ENCODE assay signal across 10 mouse cellular contexts in genomic region chr8:56622470-56623024, GRCm38 (mm10).
A peak's percentile ranks its signal among the peaks of the same experiment; 100 is the strongest.
DNase-seq lines count a peak whose midpoint lies in the region; ATAC-seq and TF ChIP-seq lines count a peak whose summit lies in the region.
"Had no signal": no experiment of that assay in that cellular context is flagged by ENCODE, and none has a peak within 500 bp of the region (broad histone marks: within the 10 kb centered on the region; RNA-seq: fewer than 3 reads in every experiment).

No protein-coding gene starts in this region.

- peak overlapping the region; percentile 48 for H3K4me2 ChIP-seq in kidney, postnatal 0 days (ENCODE audit: low read length)
- H3K4me2 ChIP-seq in embryonic facial prominence, embryonic 12.5 days (replicated peaks): peak overlapping the region; percentile 45
- peak overlapping the region; percentile 62 for H3K4me2 ChIP-seq in intestine, embryonic 15.5 days (replicated peaks)
- H3K4me2 ChIP-seq in neural tube, embryonic 13.5 days: peak overlapping the region; percentile 52

- no peaks in the 10 kb centered on the region for H3K4me1 ChIP-seq in kidney, postnatal 0 days (replicated peaks; ENCODE audit: insufficient read depth, low read length)
- H3K4me1 ChIP-seq in embryonic facial prominence, embryonic 12.5 days: peaks cover 19% of the 10 kb centered on the region
- H3K4me1 ChIP-seq in intestine, embryonic 15.5 days (replicated peaks): peaks cover 18% of the 10 kb centered on the region
- H3K4me1 ChIP-seq in neural tube, embryonic 13.5 days (replicated peaks): peaks cover 35% of the 10 kb centered on the region

- no peak overlapping the region for H3K9ac ChIP-seq in kidney, postnatal 0 days (ENCODE audit: low read depth, low read length)
- no peak overlapping the region for H3K9ac ChIP-seq in embryonic facial prominence, embryonic 12.5 days
- no peak overlapping the region for H3K9ac ChIP-seq in intestine, embryonic 15.5 days
- H3K9ac ChIP-seq in neural tube, embryonic 13.5 days: peak overlapping the region; percentile 43; the same call in 1 of the 2 replicates

- no peak for ATAC-seq in kidney, postnatal 0 days (replicated peaks; ENCODE audit: low FRiP score, low read depth)
- ATAC-seq in embryonic facial prominence, embryonic 12.5 days (ENCODE audit: insufficient number of reproducible peaks, insufficient read depth, low FRiP score, low TSS enrichment): no peak
- ATAC-seq in intestine, embryonic 15.5 days: peak; percentile 80
- ATAC-seq in neural tube, embryonic 13.5 days (ENCODE audit: low read depth): peak; percentile 69
- no peak for ATAC-seq in activated CD4-positive, CD25-positive, alpha-beta regulatory T cell, adult 4 months
- no peak for ATAC-seq in frontal cortex, adult (ENCODE audit: low TSS enrichment)

- no peaks in the 10 kb centered on the region for H3K36me3 ChIP-seq in kidney, postnatal 0 days (ENCODE audit: insufficient read depth, low read length)
- no peaks in the 10 kb centered on the region for H3K36me3 ChIP-seq in embryonic facial prominence, embryonic 12.5 days
- no peaks in the 10 kb centered on the region for H3K36me3 ChIP-seq in intestine, embryonic 15.5 days
- H3K36me3 ChIP-seq in neural tube, embryonic 13.5 days: no peaks in the 10 kb centered on the region
- H3K36me3 ChIP-seq: G1E had no signal

- H3K27me3 ChIP-seq in kidney, postnatal 0 days (ENCODE audit: insufficient read depth, low read length): peaks cover 44% of the 10 kb centered on the region
- H3K27me3 ChIP-seq in embryonic facial prominence, embryonic 12.5 days: peaks cover 46% of the 10 kb centered on the region
- peaks cover 7% of the 10 kb centered on the region; the same call in 1 of the 2 replicates for H3K27me3 ChIP-seq in intestine, embryonic 15.5 days (replicated peaks)
- H3K27me3 ChIP-seq in neural tube, embryonic 13.5 days: peaks cover 45% of the 10 kb centered on the region

- H3K9me3 ChIP-seq in kidney, postnatal 0 days (replicated peaks; ENCODE audit: low read length): no peaks in the 10 kb centered on the region
- no peaks in the 10 kb centered on the region for H3K9me3 ChIP-seq in embryonic facial prominence, embryonic 12.5 days
- H3K9me3 ChIP-seq in intestine, embryonic 15.5 days: no peaks in the 10 kb centered on the region
- H3K9me3 ChIP-seq in neural tube, embryonic 13.5 days: no peaks in the 10 kb centered on the region
- H3K9me3 ChIP-seq: G1E had no signal

- no peak for TF ChIP-seq CTCF in kidney, postnatal 0 days (IDR thresholded peaks at IDR 0.05; ENCODE audit: low read depth)

- H3K27ac ChIP-seq in kidney, postnatal 0 days: no peak overlapping the region
- H3K27ac ChIP-seq in embryonic facial prominence, embryonic 12.5 days: no peak overlapping the region
- H3K27ac ChIP-seq in intestine, embryonic 15.5 days: no peak overlapping the region
- H3K27ac ChIP-seq in neural tube, embryonic 13.5 days (replicated peaks): no peak overlapping the region
- H3K27ac ChIP-seq: macrophage had no signal

- peak; percentile 14 for DNase-seq in kidney, postnatal 0 days (ENCODE audit: low spot score)
- no peak for DNase-seq in kidney, adult 8-10 months
- DNase-seq in urinary bladder, postnatal 25 days (ENCODE audit: low spot score): no peak

- peak overlapping the region; percentile 11 for H3K4me3 ChIP-seq in kidney, postnatal 0 days (replicated peaks; ENCODE audit: low read depth, low read length)
- peak overlapping the region; percentile 25; the same call in 1 of the 2 replicates for H3K4me3 ChIP-seq in embryonic facial prominence, embryonic 12.5 days
- peak overlapping the region; percentile 18; the same call in 1 of the 2 replicates for H3K4me3 ChIP-seq in intestine, embryonic 15.5 days (replicated peaks)
- H3K4me3 ChIP-seq in neural tube, embryonic 13.5 days: peak overlapping the region; percentile 20; the same call in 1 of the 2 replicates

- 2% methylated on average over 18 of the region's 18 CpGs for WGBS in kidney, postnatal 0 days
- WGBS in embryonic facial prominence, embryonic 12.5 days: 2% methylated on average over 18 of the region's 18 CpGs
- WGBS in intestine, embryonic 15.5 days: 8% methylated on average over 18 of the region's 18 CpGs
- under 1% methylated on average over 18 of the region's 18 CpGs for WGBS in neural tube, embryonic 13.5 days

Comparison
In these comparisons a context has a peak if more than half of its experiments do, and no peak if none do; other contexts are left out.
1. ATAC-seq: peak in intestine, embryonic 15.5 days (single experiment) and neural tube, embryonic 13.5 days (single experiment); none in kidney, postnatal 0 days (single experiment), embryonic facial prominence, embryonic 12.5 days (single experiment), activated CD4-positive, CD25-positive, alpha-beta regulatory T cell, adult 4 months (single experiment) and frontal cortex, adult (single experiment).
2. Peak in every context shown above with its lines, with median percentiles within 50 percentile points of each other: H3K4me2 ChIP-seq and H3K4me3 ChIP-seq.